Mouse (Mus musculus): Measurements from ENCODE around the gene Foxs1. TPM values are rescaled to one million over a fixed set of nuclear protein-coding genes. Genes with fewer than 3 reads are reported as not detected.

Foxs1 gene
- polyA plus RNA-seq, 2 experiments = 0.08 to 0.18 TPM

DNA sequence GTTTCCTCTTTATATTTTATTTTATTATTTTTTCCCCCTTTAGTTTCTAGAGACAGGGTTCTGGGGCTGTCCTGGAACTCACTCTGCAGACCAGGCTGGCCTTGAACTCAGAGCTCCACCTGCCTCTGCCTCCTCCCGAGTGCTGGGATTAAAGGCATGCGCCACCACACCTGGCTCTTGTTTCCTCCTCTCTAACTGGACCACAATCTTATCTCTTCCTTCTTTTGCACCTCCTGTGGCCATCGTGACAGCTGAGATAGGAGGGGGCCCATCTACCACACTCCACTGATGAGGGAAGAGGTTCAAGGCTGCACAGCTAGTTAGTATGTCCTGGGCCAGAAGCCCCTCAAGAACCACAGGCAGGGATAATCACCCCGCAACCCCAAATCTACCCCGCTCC lies 8.5 kb downstream of the Foxs1 start:
- peaks cover 0 to 5% of the 10 kb centered on the region in 2 experiments; a peak in 1 of 4 replicates for H3K4me1 ChIP-seq (replicated peaks; ENCODE audit: control insufficient read depth in 2 of 2, insufficient read depth in 2 of 2, low read length in 1 of 2)
- H3K9ac ChIP-seq (replicated peaks) = no peak overlapping the region
- 29% methylated on average over 5 of the region's 5 CpGs for WGBS (ENCODE audit: insufficient replicate concordance)
- no peaks in the 10 kb centered on the region for H3K36me3 ChIP-seq (replicated peaks; ENCODE audit: control insufficient read depth, insufficient read depth, low read depth)
- ATAC-seq (ENCODE audit: insufficient read depth) (no peak), DNase-seq (ENCODE audit: low read depth in 3 of 3, low spot score in 3 of 3) (no peak)
- H3K9me3 ChIP-seq (ENCODE audit: control insufficient read depth, low read length) = no peaks in the 10 kb centered on the region
- no peak overlapping the region for H3K27ac ChIP-seq
- H3K27me3 ChIP-seq (ENCODE audit: control insufficient read depth, insufficient read depth, low read length) = no peaks in the 10 kb centered on the region
- H3K4me2 ChIP-seq (ENCODE audit: low read depth) = no peak overlapping the region
- TF ChIP-seq CTCF (IDR thresholded peaks at IDR 0.05; ENCODE audit: low read depth) = no peak
- no peak for TF ChIP-seq EP300 (IDR thresholded peaks at IDR 0.05; ENCODE audit: low read depth)
- no peak overlapping the region for H3K4me3 ChIP-seq (ENCODE audit: insufficient read depth in 1 of 2, low read depth in 2 of 2, low read length in 2 of 2)

GRCm38 (mm10) chr2:152924128-152924527 lies 8.9 kb downstream of the Foxs1 start:
- H3K27me3 ChIP-seq (ENCODE audit: control insufficient read depth, insufficient read depth, low read length) = no peaks in the 10 kb centered on the region
- no peaks in the 10 kb centered on the region for H3K36me3 ChIP-seq (replicated peaks; ENCODE audit: control insufficient read depth, insufficient read depth, low read depth)
- no peak overlapping the region for H3K4me2 ChIP-seq (ENCODE audit: low read depth)
- no peaks in the 10 kb centered on the region for H3K9me3 ChIP-seq (ENCODE audit: control insufficient read depth, low read length)
- H3K4me3 ChIP-seq (ENCODE audit: insufficient read depth in 1 of 2, low read depth in 2 of 2, low read length in 2 of 2) = no peak overlapping the region
- TF ChIP-seq EP300 (IDR thresholded peaks at IDR 0.05; ENCODE audit: low read depth) = no peak
- no peak for TF ChIP-seq CTCF (IDR thresholded peaks at IDR 0.05; ENCODE audit: low read depth)
- ATAC-seq (ENCODE audit: insufficient read depth) (no peak), DNase-seq (ENCODE audit: low read depth in 3 of 3, low spot score in 3 of 3) (no peak)
- no peak overlapping the region for H3K9ac ChIP-seq (replicated peaks)
- no peak overlapping the region for H3K27ac ChIP-seq
- WGBS (ENCODE audit: insufficient replicate concordance) = 46% methylated on average over 8 of the region's 8 CpGs
- peaks cover 0 to 5% of the 10 kb centered on the region in 2 experiments; a peak in 1 of 4 replicates for H3K4me1 ChIP-seq (replicated peaks; ENCODE audit: control insufficient read depth in 2 of 2, insufficient read depth in 2 of 2, low read length in 1 of 2)

DNA sequence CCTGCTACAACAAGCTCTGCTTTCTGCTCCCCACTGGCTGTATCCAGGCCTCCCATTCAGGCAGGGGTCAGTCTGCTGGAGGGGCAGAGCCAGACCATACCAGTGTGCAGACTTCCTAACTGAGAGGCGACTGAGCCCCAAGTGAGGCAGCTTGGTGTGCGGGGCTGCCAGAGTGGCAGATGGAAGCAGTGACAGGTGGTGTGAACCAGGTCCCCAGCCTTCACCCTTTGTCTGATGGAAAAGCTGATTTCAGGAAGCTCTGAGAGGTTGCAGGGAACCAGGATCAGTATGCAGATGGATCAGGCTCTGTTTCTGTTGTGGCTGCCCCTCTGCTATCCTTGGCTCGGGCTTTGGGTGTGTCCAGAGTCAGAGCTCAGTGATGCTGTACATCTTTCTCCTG lies 9.4 kb downstream of the Foxs1 start:
- no peak for ATAC-seq (ENCODE audit: insufficient read depth)
- Histone ChIP-seq H3K36me3 (replicated peaks; ENCODE audit: control insufficient read depth, insufficient read depth, low read depth) (no peaks in the 10 kb centered on the region), H3K4me2 (ENCODE audit: low read depth) (no peak overlapping the region), H3K27ac (no peak overlapping the region), H3K4me1 (replicated peaks; ENCODE audit: control insufficient read depth in 2 of 2, insufficient read depth in 2 of 2, low read length in 1 of 2) (peaks cover 0 to 2% of the 10 kb centered on the region in 2 experiments; a peak in 1 of 4 replicates), H3K9me3 (ENCODE audit: control insufficient read depth, low read length) (no peaks in the 10 kb centered on the region), H3K27me3 (ENCODE audit: control insufficient read depth, insufficient read depth, low read length) (no peaks in the 10 kb centered on the region), H3K9ac (replicated peaks) (no peak overlapping the region), H3K4me3 (ENCODE audit: insufficient read depth in 1 of 2, low read depth in 2 of 2, low read length in 2 of 2) (no peak overlapping the region)
- DNase-seq (ENCODE audit: low read depth in 3 of 3, low spot score in 3 of 3) = no peak
- TF ChIP-seq CTCF (IDR thresholded peaks at IDR 0.05; ENCODE audit: low read depth) = no peak
- TF ChIP-seq EP300 (IDR thresholded peaks at IDR 0.05; ENCODE audit: low read depth) = no peak
- WGBS (ENCODE audit: insufficient replicate concordance) = 70% methylated on average over 3 of the region's 3 CpGs

DNA sequence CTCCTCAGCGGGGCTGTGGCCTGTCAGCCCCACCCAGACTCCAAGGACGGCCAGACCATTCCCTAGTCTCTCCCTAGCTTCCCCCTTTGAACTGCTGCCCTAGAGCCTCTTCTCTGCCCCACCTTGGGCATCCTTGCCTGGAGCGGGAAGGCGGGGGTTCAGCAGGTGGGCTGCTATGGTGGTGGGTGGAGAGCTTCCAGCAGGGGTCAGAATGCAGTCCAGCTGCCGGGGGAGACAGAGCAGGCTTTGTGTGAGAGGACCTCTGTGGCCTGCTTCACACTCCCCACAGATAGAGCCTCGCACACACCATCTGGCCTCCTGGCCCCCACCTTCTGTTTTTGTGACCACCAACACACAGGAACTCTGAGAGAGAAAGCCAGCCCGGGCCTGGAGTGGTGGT lies 10.6 kb downstream of the Foxs1 start:
- 55% methylated on average over 7 of the region's 7 CpGs for WGBS (ENCODE audit: insufficient replicate concordance)
- no peaks in the 10 kb centered on the region for H3K9me3 ChIP-seq (ENCODE audit: control insufficient read depth, low read length)
- no peak overlapping the region for H3K4me3 ChIP-seq (ENCODE audit: insufficient read depth in 1 of 2, low read depth in 2 of 2, low read length in 2 of 2)
- H3K36me3 ChIP-seq (replicated peaks; ENCODE audit: control insufficient read depth, insufficient read depth, low read depth) = no peaks in the 10 kb centered on the region
- DNase-seq (ENCODE audit: low read depth in 3 of 3, low spot score in 3 of 3) (no peak), ATAC-seq (ENCODE audit: insufficient read depth) (no peak)
- no peak overlapping the region for H3K9ac ChIP-seq (replicated peaks)
- no peak overlapping the region for H3K4me2 ChIP-seq (ENCODE audit: low read depth)
- no peaks in the 10 kb centered on the region; a peak in 1 of 4 replicates for H3K4me1 ChIP-seq (replicated peaks; ENCODE audit: control insufficient read depth in 2 of 2, insufficient read depth in 2 of 2, low read length in 1 of 2)
- H3K27me3 ChIP-seq (ENCODE audit: control insufficient read depth, insufficient read depth, low read length) = no peaks in the 10 kb centered on the region
- no peak for TF ChIP-seq EP300 (IDR thresholded peaks at IDR 0.05; ENCODE audit: low read depth)
- TF ChIP-seq CTCF (IDR thresholded peaks at IDR 0.05; ENCODE audit: low read depth) = no peak
- no peak overlapping the region for H3K27ac ChIP-seq

DNA sequence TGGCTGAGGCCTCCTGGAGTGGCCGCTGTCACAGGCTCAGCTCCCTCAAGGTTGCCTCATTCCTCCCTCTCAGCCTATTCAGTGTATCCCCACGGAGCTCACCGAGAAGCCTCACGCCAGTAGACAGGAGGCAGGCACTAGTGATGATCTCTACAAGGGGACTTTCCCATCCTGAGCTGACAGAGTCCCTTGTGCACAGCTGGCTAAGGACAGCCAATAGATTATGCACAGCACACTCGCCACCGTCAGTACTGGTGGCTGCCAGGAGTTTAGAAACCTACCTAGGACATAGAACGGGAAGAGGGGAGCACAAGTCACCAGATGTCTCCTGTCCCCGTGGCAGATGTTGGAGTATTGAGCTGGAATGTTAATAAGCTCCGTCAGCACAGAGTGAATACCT lies 15.3 kb downstream of the Foxs1 start:
- H3K9me3 ChIP-seq (ENCODE audit: control insufficient read depth, low read length) = no peaks in the 10 kb centered on the region
- H3K27ac ChIP-seq = no peak overlapping the region
- H3K4me1 ChIP-seq (replicated peaks; ENCODE audit: control insufficient read depth in 2 of 2, insufficient read depth in 2 of 2, low read length in 1 of 2) = peaks cover 0 to 2% of the 10 kb centered on the region in 2 experiments; a peak in 1 of 4 replicates
- ATAC-seq (ENCODE audit: insufficient read depth) (no peak), DNase-seq (ENCODE audit: low read depth in 3 of 3, low spot score in 3 of 3) (no peak)
- no peak overlapping the region for H3K4me2 ChIP-seq (ENCODE audit: low read depth)
- H3K4me3 ChIP-seq (ENCODE audit: insufficient read depth in 1 of 2, low read depth in 2 of 2, low read length in 2 of 2) = no peak overlapping the region
- TF ChIP-seq CTCF (IDR thresholded peaks at IDR 0.05; ENCODE audit: low read depth) (no peak), EP300 (IDR thresholded peaks at IDR 0.05; ENCODE audit: low read depth) (no peak)
- 55% methylated on average over 9 of the region's 9 CpGs for WGBS (ENCODE audit: insufficient replicate concordance)
- H3K27me3 ChIP-seq (ENCODE audit: control insufficient read depth, insufficient read depth, low read length) = peaks cover 8% of the 10 kb centered on the region
- no peak overlapping the region for H3K9ac ChIP-seq (replicated peaks)
- H3K36me3 ChIP-seq (replicated peaks; ENCODE audit: control insufficient read depth, insufficient read depth, low read depth) = no peaks in the 10 kb centered on the region

All from liver, embryonic 14.5 days (tissue).